Mouse (Mus musculus): ENCODE measurements around the gene Sp9.

DNA sequence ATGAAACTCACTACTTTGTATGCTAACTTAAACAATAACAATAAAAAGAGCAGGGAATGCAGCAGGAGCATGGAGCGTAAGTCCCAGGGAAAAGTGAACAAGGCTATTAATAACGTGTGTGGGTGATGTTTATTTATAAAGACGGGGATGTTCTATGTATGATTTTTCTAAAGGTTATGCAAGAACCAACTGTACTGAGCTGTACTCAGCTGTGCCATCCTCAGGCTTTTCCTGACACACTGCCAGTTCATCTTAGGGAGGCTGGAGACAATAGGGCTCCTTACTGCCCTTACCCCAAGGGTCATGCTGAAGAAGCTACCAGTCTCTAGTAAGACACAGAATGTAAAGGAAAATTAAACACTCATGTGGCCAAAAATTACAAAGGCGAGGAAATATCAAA, 19.4 kb downstream of the Sp9 start:
- TF ChIP-seq GATA1 (IDR thresholded peaks at IDR 0.05; ENCODE audit: low read length): no peak
- no peak for TF ChIP-seq TAL1 (IDR thresholded peaks at IDR 0.05; ENCODE audit: low read length)

Measured in erythroblast, embryonic 14.5 days (primary cell).